Mouse (Mus musculus): ENCODE measurements around the gene Ifitm6. TPM values are rescaled to one million over a fixed set of nuclear protein-coding genes. Genes with fewer than 3 reads are reported as not detected.
"Not testable (repeated sequence)": the region's sequence is repeated elsewhere in the genome, so short reads cannot be mapped to it uniquely, and the experiment has no call there.

Gene Ifitm6
- total RNA-seq, 2 experiments from 2014 or later = 0.47 to 1.0 TPM

DNA sequence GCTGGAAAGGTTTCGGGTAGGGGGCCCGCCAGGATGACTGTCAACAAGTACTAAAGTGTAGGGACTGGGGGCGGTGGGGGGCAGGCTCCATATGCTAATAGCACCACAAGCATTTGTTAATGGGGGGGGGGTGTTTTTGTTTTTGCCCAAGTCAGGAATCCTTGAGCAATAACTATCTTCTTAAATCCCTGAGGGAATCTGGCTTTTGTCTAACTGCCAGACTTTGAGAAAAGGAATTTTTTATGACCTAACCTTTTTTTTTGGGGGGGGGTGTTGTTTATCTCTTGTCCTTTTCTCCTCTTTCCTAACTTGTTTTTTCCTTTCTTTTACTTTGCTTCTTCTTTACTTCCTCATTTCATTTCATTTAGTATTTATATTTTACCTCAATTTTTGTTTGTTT, 42.3 kb downstream of the Ifitm6 start:
- DNase-seq = no peak

DNA sequence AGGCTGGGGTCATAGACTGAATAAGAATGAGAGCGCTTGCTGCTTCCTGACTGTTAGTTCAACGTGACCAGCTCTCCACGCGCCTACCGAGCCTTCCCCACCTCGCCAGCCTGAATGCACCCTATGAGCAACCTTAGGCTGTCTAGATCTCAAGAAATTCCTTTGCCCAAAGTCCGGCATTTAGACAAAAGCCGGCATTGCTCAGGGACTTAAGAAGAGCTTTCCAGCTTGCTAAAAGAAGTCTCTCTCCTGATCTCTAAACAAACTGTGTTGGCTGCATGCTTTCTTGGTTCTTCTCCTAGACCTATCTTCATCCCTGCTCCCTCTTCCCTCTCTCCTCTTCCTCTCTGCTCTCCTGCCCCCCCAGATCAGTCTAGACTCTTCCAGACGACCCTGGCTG, 42.8 kb downstream of the Ifitm6 start:
- DNase-seq = no peak

More for the DNA sequence above, 42.3 kb downstream of the Ifitm6 start:
- intact Hi-C loops (cut with DNase I) = no loop called here

DNA sequence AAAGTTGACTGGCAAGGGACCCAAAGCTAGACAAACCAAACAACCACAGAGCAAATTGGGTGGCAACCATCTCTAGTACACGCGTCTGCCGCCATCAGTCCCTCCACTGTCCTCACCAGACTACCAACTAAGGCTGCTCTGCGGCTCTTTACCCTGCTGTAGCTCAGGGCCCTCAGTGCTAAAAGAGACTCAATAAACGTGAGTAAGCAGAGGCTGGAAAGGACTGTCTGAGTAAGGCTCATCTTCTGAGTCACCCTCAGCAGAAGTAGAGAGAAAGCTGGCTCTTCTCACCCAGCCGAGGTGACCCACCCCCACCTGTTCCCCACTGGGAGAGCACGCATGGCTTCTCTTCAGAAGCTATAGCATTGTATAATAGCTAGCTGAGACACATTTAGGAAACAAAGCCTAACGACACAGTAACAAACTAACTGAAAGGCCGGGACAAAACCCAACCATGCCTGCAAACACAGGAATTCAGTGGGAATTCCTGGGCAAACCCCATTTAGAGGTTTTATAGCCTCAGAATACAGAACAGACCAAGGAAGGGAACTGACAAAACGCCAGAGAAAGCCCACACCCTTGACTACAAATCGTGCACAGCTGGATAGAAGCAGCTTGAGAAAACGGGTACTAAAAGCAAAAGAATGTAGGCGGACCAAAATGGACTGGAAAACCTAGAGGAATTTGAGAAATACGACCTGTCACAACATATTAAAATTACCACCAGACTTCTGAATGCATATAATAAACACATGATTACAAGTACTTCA, 44.1 kb downstream of the Ifitm6 start:
- intact Hi-C loops (cut with DNase I) = no loop called here
- no peak for DNase-seq

More for the DNA sequence above, 42.8 kb downstream of the Ifitm6 start:
- intact Hi-C loops (cut with DNase I) = no loop called here

DNA sequence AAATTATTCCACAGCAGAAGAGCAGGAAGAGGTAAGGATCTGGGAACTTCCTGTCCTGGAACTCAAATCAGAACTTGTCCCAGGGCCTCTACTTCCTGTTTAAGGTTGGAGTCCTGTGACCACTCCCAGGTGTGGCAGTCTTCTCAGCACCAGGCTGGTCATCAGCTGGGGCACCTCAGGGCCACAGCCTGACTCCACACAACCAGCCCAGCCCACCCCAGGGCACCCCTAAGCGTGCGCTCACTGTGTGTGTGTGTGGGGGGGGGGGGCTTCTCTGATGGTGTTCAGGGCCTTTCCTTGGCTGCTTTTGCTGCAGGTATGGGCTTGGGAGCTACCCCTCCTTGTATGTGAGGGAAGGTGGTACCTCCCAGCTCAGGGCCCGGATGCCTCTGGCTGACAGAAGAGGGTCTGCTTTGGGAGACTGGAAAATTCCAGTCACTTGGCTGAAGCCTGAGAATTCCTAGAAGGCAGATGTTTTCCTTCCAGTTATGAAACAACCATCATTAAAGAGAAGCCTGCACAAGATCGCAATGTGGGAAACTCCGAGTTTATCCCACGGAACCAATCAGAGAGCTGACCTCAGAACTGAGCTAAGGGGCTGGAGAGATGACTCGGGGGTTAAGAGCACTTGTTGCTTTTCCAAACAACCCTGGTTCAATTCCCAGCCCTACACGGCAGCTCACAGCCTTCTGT, 46.1 kb downstream of the Ifitm6 start:
- intact Hi-C loops (cut with DNase I) = loop anchor here (2.0 kb wide), 1 partner anchor 31 kb away; the partner anchor contains the start of gene Pgghg
- DNase-seq = peak in 1 of 2 experiments; percentile 39

DNA sequence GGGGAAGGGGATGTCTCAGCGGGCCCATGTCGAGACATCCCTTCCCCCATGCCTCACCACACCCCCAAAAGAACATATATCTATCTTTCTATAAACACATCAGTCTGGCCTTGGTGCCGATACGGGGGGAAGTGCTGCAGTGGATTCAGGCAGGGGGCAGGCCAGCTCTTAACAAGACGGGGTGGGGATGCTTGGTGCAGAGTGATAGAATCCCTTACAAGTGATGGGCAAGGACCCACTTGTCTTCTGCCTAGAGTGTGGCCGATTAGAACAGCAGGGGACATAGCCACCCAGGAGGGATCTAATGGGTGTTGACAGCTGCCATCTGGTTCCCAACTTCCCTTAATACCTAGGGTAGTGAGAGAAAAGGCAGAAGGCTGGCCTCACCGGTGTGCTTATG, 46.8 kb downstream of the Ifitm6 start:
- intact Hi-C loops (cut with DNase I) = loop anchor here (2.0 kb wide), 1 partner anchor 30 kb away; the partner anchor contains the start of gene Pgghg
- no peak for DNase-seq

DNA sequence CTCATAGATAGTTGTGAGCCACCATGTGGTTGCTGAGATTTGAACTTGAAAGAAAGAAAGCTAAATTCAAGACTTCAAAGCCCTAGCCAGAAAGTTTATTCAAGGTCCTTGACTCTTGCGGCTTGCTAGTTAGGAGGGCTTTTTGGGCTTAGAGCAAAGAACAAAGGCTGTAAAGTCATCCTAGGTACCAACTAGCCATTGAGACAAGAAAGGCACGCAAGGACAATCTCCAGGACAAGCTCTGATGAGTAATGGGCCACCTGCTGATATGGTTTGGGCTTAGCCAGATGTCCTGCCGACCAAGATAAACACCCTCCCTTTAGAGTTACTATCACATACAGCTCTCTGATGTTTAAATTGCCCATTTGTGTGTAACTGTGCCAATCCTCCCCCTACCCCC, 49.0 kb downstream of the Ifitm6 start:
- DNase-seq; intact Hi-C loops (cut with DNase I): not testable (repeated sequence)

DNA sequence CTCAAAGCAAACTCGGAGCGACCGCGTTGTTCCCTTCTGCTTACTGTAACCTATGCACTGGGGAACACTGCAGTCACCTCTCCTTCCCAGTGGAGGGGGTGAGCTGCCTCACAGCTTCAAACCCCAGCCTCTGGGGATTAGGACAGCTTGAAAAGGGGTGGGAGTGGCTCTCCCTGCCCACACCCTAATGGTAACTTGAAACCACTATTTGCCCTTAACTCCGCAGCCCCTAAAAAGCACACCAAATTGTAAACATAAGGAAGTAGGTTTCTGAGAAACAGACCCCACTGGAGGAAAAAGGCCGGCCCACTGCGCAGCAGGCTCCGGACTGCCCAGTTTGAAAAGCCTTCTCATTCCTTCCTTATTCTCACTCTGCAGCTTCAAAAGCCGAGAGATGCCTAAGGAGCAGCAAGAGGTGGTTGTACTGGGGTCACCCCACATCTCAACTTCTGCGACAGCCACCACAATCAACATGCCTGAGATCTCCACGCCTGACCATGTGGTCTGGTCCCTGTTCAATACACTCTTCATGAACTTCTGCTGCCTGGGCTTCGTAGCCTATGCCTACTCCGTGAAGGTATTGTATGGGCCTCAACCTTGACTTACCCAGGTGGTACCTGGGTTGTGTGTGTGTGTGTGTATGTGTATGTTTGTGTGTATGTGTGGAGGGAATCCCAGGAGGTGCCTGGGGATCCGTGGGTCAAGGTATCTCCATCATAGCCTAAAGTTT, 49.7 kb downstream of the Ifitm6 start:
- no peak for DNase-seq
- intact Hi-C loops (cut with DNase I) = no loop called here

DNA sequence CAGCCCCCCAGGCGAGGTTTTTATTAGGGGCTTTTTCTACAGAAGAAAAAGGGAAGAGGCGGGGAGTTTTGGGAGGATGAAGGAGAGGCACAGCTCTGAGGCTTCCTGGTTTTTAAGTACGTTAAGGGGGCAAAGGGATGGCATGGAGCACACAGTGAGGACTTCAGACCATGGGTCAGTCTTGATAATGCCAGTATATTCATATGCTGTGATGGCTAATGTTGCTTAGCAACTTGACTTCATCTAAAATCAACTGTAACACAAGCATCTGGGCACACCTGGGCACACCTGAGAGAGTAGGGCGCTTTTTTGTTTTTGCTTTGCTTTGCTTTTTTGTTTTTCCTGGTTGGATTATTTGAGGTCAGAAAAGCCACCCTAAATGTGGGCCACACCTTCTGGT, 50.8 kb downstream of the Ifitm6 start, which contains the start of gene Ifitm1:
Gene Ifitm1 (plus strand): TSS at position 301 of the 400 bp plus-strand sequence.
- no peak for DNase-seq
- intact Hi-C loops (cut with DNase I) = no loop called here

Other genes starting within 250 kb of the Ifitm6 start
- not detected for gene Syce1, start 230.1 kb downstream of the Ifitm6 start, total RNA-seq (2021)
- under 1 TPM; 0.19 to 0.35 TPM for gene Zfp941, start 195.7 kb downstream of the Ifitm6 start, total RNA-seq (2021)
- 1 to 10 TPM in 1 of 2 experiments, under 1 TPM in 1; 0.44 to 1.2 TPM for gene Urah, start 182.9 kb downstream of the Ifitm6 start, total RNA-seq (2021)
- gene Scgb1c1, start 172.4 kb downstream of the Ifitm6 start, total RNA-seq (2021) = 10 to 100 TPM; 23.9 to 24.8 TPM
- not detected for gene Odf3, start 170.1 kb downstream of the Ifitm6 start, total RNA-seq (2021)
- gene Gm45785, start 161.6 kb downstream of the Ifitm6 start, total RNA-seq (2021) = not detected
- 10 to 100 TPM; 19.8 to 22.4 TPM for gene Ric8a, start 161.0 kb downstream of the Ifitm6 start, total RNA-seq (2021)
- gene Bet1l, start 160.3 kb downstream of the Ifitm6 start, total RNA-seq (2021) = 10 to 100 TPM; 10.3 to 11.0 TPM
- gene Psmd13, start 136.0 kb downstream of the Ifitm6 start, total RNA-seq (2021) = 10 to 100 TPM; 85.8 to 92.3 TPM
- 10 to 100 TPM; 62.1 to 71.1 TPM for gene Sirt3, start 135.6 kb downstream of the Ifitm6 start, total RNA-seq (2021)
- gene Cox8b, start 117.5 kb downstream of the Ifitm6 start, total RNA-seq (2021) = 1,000 to 10,000 TPM; 2,774 to 2,839 TPM
- not detected for gene Nlrp6, start 97.0 kb downstream of the Ifitm6 start, total RNA-seq (2021)
- 1 to 10 TPM; 4.4 to 4.9 TPM for gene Pgghg, start 76.5 kb downstream of the Ifitm6 start, total RNA-seq (2021)
- gene Ifitm5, start 67.6 kb downstream of the Ifitm6 start, total RNA-seq (2021) = under 1 TPM in 1 of 2 experiments, not detected in 1; 0.42 TPM
- under 1 TPM in 1 of 2 experiments, not detected in 1; 0.76 TPM for gene Gm45717, start 62.0 kb downstream of the Ifitm6 start, total RNA-seq (2021)
- gene Ifitm2, start 61.9 kb downstream of the Ifitm6 start, total RNA-seq (2021) = 100 to 1,000 TPM; 111 to 112 TPM
- 1 to 10 TPM; 3.4 to 4.1 TPM for gene Ifitm1, start 50.7 kb downstream of the Ifitm6 start, total RNA-seq (2021)
- gene Ifitm3, start 7.2 kb downstream of the Ifitm6 start, total RNA-seq (2021) = 100 to 1,000 TPM; 113 to 167 TPM
- not detected for gene Gm17387, start 11.2 kb upstream of the Ifitm6 start, total RNA-seq (2021)
- gene B4galnt4, start 43.2 kb upstream of the Ifitm6 start, total RNA-seq (2021) = not detected
- not detected for gene Pkp3, start 60.3 kb upstream of the Ifitm6 start, total RNA-seq (2021)
- 1 to 10 TPM; 5.6 to 9.5 TPM for gene Sigirr, start 82.6 kb upstream of the Ifitm6 start, total RNA-seq (2021)
- under 1 TPM; 0.14 to 0.33 TPM for gene Ano9, start 99.9 kb upstream of the Ifitm6 start, total RNA-seq (2021)
- 10 to 100 TPM; 25.8 to 36.2 TPM for gene Ptdss2, start 104.5 kb upstream of the Ifitm6 start, total RNA-seq (2021)
- gene Rnh1, start 154.9 kb upstream of the Ifitm6 start, total RNA-seq (2021) = 10 to 100 TPM; 66.8 to 67.8 TPM
- gene Hras, start 176.1 kb upstream of the Ifitm6 start, total RNA-seq (2021) = 100 to 1,000 TPM in 1 of 2 experiments, 10 to 100 TPM in 1; 97.9 to 104 TPM
- gene Lrrc56, start 176.2 kb upstream of the Ifitm6 start, total RNA-seq (2021) = 1 to 10 TPM; 2.8 to 4.0 TPM
- not detected for gene Lmntd2, start 196.2 kb upstream of the Ifitm6 start, total RNA-seq (2021)
- 1 to 10 TPM in 1 of 2 experiments, under 1 TPM in 1; 0.79 to 1.7 TPM for gene Rassf7, start 197.9 kb upstream of the Ifitm6 start, total RNA-seq (2021)
- 10 to 100 TPM; 31.9 to 36.5 TPM for gene Phrf1, start 210.9 kb upstream of the Ifitm6 start, total RNA-seq (2021)
- gene Irf7, start 248.6 kb upstream of the Ifitm6 start, total RNA-seq (2021) = 1 to 10 TPM; 4.1 to 8.6 TPM